Mouse (Mus musculus): ENCODE data around the gene Adra2a. TPM values are rescaled to one million over a fixed set of nuclear protein-coding genes. Genes with fewer than 3 reads are reported as not detected.

The Adra2a gene
- 0.48 and 0.78 TPM in 2 replicates for polyA plus RNA-seq (2014; fragmentation: Nextera tagmentation; extraction: Ambion mirVana)

DNA sequence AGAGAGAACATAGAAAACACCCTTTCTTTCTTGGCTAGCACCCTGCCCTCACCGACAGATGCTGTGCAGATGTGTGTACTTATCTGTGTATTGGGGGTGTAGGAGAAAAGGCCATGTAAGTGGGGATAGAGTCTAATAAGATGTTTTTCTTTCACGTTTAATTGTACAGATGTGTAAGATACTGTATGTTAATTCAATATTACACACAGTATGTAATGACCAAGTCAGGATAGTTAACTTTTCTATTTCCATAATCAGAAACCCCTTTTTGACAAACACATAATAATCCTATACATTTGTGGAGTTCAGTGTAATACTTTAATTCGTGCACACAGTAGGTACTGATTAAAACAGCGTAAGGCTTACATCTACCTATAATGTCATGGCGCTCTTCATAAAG lies at the start of gene Adra2a:
TSS of gene Adra2a (plus strand) at position 301 of the 400 bp plus-strand sequence.
- H3K36me3 ChIP-seq (ENCODE audit: control insufficient read depth, insufficient read depth, low read length) = no peaks in the 10 kb centered on the region
- no peak for ATAC-seq (ENCODE audit: insufficient number of reproducible peaks, insufficient read depth, low FRiP score, low read depth)
- peaks cover 32% of the 10 kb centered on the region for H3K4me1 ChIP-seq (ENCODE audit: control insufficient read depth, insufficient read depth, low read length)
- peak within 1 kb of the TSS; percentile 22; the same call in 1 of the 2 replicates for H3K9ac ChIP-seq (replicated peaks; ENCODE audit: low read depth, low read length)
- peak within 1 kb of the TSS; percentile 55 for H3K4me3 ChIP-seq (ENCODE audit: low read depth, low read length)
- H3K9me3 ChIP-seq (ENCODE audit: control insufficient read depth, low read depth, low read length) = no peaks in the 10 kb centered on the region
- no peak within 1 kb of the TSS; the same call in 1 of the 2 replicates for H3K27ac ChIP-seq (ENCODE audit: low read length)
- H3K27me3 ChIP-seq (ENCODE audit: control insufficient read depth, insufficient read depth, low read length) = peaks cover 8% of the 10 kb centered on the region; the same call in 1 of the 2 replicates
- 67% methylated on average over 5 of the region's 5 CpGs for WGBS
- peak within 1 kb of the TSS; percentile 99 for H3K4me2 ChIP-seq (replicated peaks; ENCODE audit: low read depth, low read length)

DNA sequence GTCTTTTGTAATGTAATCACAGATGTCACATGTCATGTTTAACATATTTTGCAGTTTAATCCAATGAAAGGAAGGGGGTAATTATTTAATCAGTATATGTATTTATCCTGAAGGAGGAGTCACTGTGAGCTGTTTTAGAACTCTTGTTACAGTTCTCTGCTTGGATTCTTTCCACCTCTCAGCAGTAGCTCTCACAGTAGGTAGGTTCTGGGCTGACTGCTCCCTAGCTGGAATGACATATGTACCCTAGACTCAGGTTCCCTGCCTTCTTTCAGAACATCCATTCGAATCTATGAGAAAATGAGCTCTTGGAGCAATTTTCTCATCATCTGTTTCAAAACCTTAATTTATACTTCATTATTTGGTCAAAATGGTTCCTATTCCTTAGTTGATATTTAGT lies 49.7 kb upstream of the Adra2a start:
- Histone ChIP-seq H3K4me1 (ENCODE audit: control insufficient read depth, insufficient read depth, low read length) (no peaks in the 10 kb centered on the region), H3K9me3 (ENCODE audit: control insufficient read depth, low read depth, low read length) (no peaks in the 10 kb centered on the region), H3K4me2 (replicated peaks; ENCODE audit: low read depth, low read length) (no peak overlapping the region), H3K36me3 (ENCODE audit: control insufficient read depth, insufficient read depth, low read length) (no peaks in the 10 kb centered on the region; the same call in 1 of the 2 replicates), H3K9ac (replicated peaks; ENCODE audit: low read depth, low read length) (no peak overlapping the region), H3K4me3 (ENCODE audit: low read depth, low read length) (no peak overlapping the region), H3K27me3 (ENCODE audit: control insufficient read depth, insufficient read depth, low read length) (no peaks in the 10 kb centered on the region), H3K27ac (ENCODE audit: low read length) (no peak overlapping the region)
- ATAC-seq (ENCODE audit: insufficient number of reproducible peaks, insufficient read depth, low FRiP score, low read depth) = no peak
- 78% methylated on average over 1 of the region's 1 CpGs for WGBS

DNA sequence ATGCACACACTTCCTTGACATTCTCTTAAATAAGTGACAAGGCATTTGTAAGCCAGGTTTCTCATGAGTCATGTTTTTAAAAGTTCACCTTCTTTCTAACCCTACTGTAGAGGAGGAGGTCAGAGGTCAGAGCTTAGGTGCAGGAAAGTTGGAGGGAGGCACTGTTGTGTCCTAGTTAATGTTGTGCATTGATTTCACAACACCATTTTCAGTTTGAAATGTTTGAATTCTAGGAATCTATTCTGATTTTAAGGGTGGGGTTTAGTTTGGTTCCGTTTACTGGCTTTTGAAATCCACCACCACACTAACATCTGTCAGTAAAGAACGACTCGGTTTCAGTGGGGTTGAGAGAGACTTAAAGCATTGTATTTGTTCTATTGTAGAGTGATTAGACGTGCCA lies 33.0 kb upstream of the Adra2a start:
- H3K27ac ChIP-seq (ENCODE audit: low read length) = no peak overlapping the region
- no peak overlapping the region for H3K9ac ChIP-seq (replicated peaks; ENCODE audit: low read depth, low read length)
- no peak for ATAC-seq (ENCODE audit: insufficient number of reproducible peaks, insufficient read depth, low FRiP score, low read depth)
- no peak overlapping the region for H3K4me3 ChIP-seq (ENCODE audit: low read depth, low read length)
- no peak overlapping the region for H3K4me2 ChIP-seq (replicated peaks; ENCODE audit: low read depth, low read length)
- 75% methylated on average over 4 of the region's 4 CpGs for WGBS
- 0 out of 2 replicates have a peak, but pooled peaks cover 5% of the 10 kb centered on the region for H3K4me1 ChIP-seq (ENCODE audit: control insufficient read depth, insufficient read depth, low read length)
- no peaks in the 10 kb centered on the region for H3K9me3 ChIP-seq (ENCODE audit: control insufficient read depth, low read depth, low read length)
- H3K36me3 ChIP-seq (ENCODE audit: control insufficient read depth, insufficient read depth, low read length) = no peaks in the 10 kb centered on the region
- H3K27me3 ChIP-seq (ENCODE audit: control insufficient read depth, insufficient read depth, low read length) = no peaks in the 10 kb centered on the region

DNA sequence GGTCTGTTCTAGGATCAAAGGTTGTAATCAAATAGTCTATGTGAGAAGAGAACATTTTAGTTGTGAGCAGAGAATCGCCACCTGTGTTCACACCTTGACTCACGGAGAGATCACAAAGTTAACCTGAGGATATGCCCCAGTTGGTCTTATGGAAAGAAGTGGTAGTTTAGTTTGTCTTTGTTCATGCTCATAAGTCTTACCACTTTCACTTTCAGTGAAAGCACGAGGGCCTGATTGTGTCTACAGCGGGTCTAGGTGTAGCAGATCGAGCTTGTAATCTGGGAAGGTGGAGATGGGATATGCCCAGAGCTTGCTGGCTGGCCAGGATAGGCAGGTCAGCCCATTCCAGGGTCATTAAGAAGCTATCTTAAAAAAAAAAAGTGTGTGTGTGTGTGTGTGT lies 29.0 kb upstream of the Adra2a start:
- 95% methylated on average over 5 of the region's 5 CpGs for WGBS
- no peak overlapping the region for H3K27ac ChIP-seq (ENCODE audit: low read length)
- no peak overlapping the region for H3K4me3 ChIP-seq (ENCODE audit: low read depth, low read length)
- H3K4me2 ChIP-seq (replicated peaks; ENCODE audit: low read depth, low read length) = no peak overlapping the region
- no peak overlapping the region for H3K9ac ChIP-seq (replicated peaks; ENCODE audit: low read depth, low read length)
- no peaks in the 10 kb centered on the region for H3K36me3 ChIP-seq (ENCODE audit: control insufficient read depth, insufficient read depth, low read length)
- H3K27me3 ChIP-seq (ENCODE audit: control insufficient read depth, insufficient read depth, low read length) = no peaks in the 10 kb centered on the region
- no peaks in the 10 kb centered on the region for H3K9me3 ChIP-seq (ENCODE audit: control insufficient read depth, low read depth, low read length)
- no peak for ATAC-seq (ENCODE audit: insufficient number of reproducible peaks, insufficient read depth, low FRiP score, low read depth)
- 0 out of 2 replicates have a peak, but pooled peaks cover 5% of the 10 kb centered on the region for H3K4me1 ChIP-seq (ENCODE audit: control insufficient read depth, insufficient read depth, low read length)

DNA sequence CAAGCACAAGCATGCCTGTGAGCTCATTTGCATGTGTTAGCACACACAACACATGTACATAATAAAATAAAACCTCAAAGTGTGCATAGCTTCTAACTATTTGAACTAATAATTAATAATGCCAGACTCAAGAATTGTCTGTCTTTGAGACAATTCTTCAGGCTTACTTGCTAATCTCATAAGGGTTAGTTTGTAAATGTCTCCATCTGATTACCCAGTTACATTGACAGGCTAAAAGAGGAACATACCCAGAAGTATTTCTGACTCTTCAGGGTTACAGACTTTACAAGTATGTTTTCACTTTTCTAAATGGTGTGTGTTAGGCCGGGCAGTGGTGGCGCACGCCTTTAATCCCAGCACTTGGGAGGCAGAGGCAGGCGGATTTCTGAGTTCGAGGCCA lies 28.4 kb upstream of the Adra2a start:
- WGBS = 92% methylated on average over 5 of the region's 5 CpGs
- Histone ChIP-seq H3K4me2 (replicated peaks; ENCODE audit: low read depth, low read length) (no peak overlapping the region), H3K27ac (ENCODE audit: low read length) (no peak overlapping the region), H3K36me3 (ENCODE audit: control insufficient read depth, insufficient read depth, low read length) (no peaks in the 10 kb centered on the region), H3K9ac (replicated peaks; ENCODE audit: low read depth, low read length) (no peak overlapping the region), H3K27me3 (ENCODE audit: control insufficient read depth, insufficient read depth, low read length) (no peaks in the 10 kb centered on the region), H3K9me3 (ENCODE audit: control insufficient read depth, low read depth, low read length) (no peaks in the 10 kb centered on the region), H3K4me3 (ENCODE audit: low read depth, low read length) (no peak overlapping the region), H3K4me1 (ENCODE audit: control insufficient read depth, insufficient read depth, low read length) (0 out of 2 replicates have a peak, but pooled peaks cover 5% of the 10 kb centered on the region)
- no peak for ATAC-seq (ENCODE audit: insufficient number of reproducible peaks, insufficient read depth, low FRiP score, low read depth)

DNA sequence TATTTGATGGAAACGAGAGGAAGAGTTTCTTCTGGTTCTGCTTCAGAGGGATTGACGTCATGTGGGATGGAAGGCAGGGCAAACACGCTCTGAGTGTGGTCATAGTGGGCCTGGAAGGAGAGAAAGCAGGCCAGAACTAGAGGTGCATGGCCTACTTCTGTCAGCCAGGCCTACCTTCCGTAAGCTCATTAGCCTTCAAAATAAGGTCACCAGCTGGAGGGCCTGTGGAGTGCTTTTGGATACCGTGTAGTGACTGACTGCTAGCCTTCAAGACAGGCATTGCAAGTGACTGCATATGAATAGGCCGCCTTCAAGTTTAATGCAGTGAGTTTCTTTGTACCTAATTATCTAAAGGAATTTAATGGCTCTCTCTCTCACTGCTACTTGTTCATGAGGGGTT lies 8.9 kb upstream of the Adra2a start:
- Histone ChIP-seq H3K4me3 (ENCODE audit: low read depth, low read length) (no peak overlapping the region), H3K27me3 (ENCODE audit: control insufficient read depth, insufficient read depth, low read length) (no peaks in the 10 kb centered on the region), H3K4me1 (ENCODE audit: control insufficient read depth, insufficient read depth, low read length) (no peaks in the 10 kb centered on the region), H3K4me2 (replicated peaks; ENCODE audit: low read depth, low read length) (no peak overlapping the region), H3K9me3 (ENCODE audit: control insufficient read depth, low read depth, low read length) (no peaks in the 10 kb centered on the region), H3K36me3 (ENCODE audit: control insufficient read depth, insufficient read depth, low read length) (peaks cover 13% of the 10 kb centered on the region; the same call in 1 of the 2 replicates), H3K9ac (replicated peaks; ENCODE audit: low read depth, low read length) (no peak overlapping the region), H3K27ac (ENCODE audit: low read length) (no peak overlapping the region)
- 87% methylated on average over 6 of the region's 6 CpGs for WGBS
- no peak for ATAC-seq (ENCODE audit: insufficient number of reproducible peaks, insufficient read depth, low FRiP score, low read depth)

DNA sequence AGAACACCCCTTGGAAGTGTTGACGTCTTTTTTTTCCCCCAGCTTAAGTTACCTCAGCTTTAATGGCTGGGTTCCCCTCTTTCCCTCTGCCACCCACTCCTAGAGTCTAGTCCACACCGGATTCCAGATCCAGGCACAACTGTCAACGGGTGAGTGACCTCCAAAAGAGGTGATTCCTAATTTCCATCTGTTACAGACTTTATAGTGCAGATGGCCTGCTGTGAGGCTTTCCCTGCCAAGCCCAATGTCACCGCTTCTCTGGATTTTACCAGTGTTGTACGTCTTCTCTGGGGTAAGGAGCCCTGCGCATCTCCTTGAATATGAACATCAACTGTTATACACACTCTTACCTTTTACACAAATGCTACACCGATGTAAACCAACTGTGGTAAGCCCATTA lies 4.5 kb upstream of the Adra2a start:
- peaks cover under 1% of the 10 kb centered on the region; the same call in 1 of the 2 replicates for H3K36me3 ChIP-seq (ENCODE audit: control insufficient read depth, insufficient read depth, low read length)
- no peaks in the 10 kb centered on the region for H3K9me3 ChIP-seq (ENCODE audit: control insufficient read depth, low read depth, low read length)
- no peak overlapping the region for H3K9ac ChIP-seq (replicated peaks; ENCODE audit: low read depth, low read length)
- ATAC-seq (ENCODE audit: insufficient number of reproducible peaks, insufficient read depth, low FRiP score, low read depth) = no peak
- no peak overlapping the region for H3K27ac ChIP-seq (ENCODE audit: low read length)
- 75% methylated on average over 7 of the region's 7 CpGs for WGBS
- no peaks in the 10 kb centered on the region for H3K4me1 ChIP-seq (ENCODE audit: control insufficient read depth, insufficient read depth, low read length)
- no peaks in the 10 kb centered on the region for H3K27me3 ChIP-seq (ENCODE audit: control insufficient read depth, insufficient read depth, low read length)
- no peak overlapping the region for H3K4me3 ChIP-seq (ENCODE audit: low read depth, low read length)
- no peak overlapping the region for H3K4me2 ChIP-seq (replicated peaks; ENCODE audit: low read depth, low read length)

DNA sequence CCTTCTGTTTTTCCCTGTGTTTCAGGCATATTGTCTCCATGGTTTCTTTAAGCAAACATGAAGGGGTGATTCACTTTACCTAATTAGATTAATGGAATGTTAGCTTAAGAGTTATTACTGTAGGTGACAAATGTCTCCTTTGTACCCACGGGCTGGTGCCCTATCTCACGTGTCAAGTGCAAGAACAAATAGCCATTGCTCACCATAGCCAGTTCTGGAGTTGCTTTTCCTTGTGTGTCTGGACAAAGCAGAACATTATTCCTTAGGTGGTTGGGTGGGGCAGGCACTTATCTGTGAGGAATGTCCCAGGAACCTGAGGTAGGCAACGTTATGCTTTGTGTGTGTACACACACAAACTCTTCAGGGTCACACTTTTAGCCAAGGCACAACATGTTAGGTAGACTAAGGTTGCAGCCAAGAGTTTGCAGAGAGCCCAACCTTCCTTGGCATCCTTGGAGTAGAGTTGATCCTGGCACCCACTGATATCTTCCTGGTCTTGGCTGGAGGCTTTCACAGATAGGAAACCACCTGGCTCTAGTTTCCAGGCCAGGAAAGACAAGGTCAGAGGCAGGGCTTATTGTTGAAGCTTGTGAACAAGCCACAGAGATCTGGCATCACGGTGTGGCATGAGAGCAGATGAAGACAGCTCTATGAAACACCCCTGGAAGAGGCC lies 3.5 kb upstream of the Adra2a start:
- peak; percentile 51; the same call in 1 of the 2 replicates for ATAC-seq (ENCODE audit: insufficient number of reproducible peaks, insufficient read depth, low FRiP score, low read depth)
- Histone ChIP-seq H3K36me3 (ENCODE audit: control insufficient read depth, insufficient read depth, low read length) (no peaks in the 10 kb centered on the region), H3K4me3 (ENCODE audit: low read depth, low read length) (no peak overlapping the region), H3K9ac (replicated peaks; ENCODE audit: low read depth, low read length) (no peak overlapping the region), H3K4me1 (ENCODE audit: control insufficient read depth, insufficient read depth, low read length) (peaks cover 6% of the 10 kb centered on the region; the same call in 1 of the 2 replicates), H3K9me3 (ENCODE audit: control insufficient read depth, low read depth, low read length) (no peaks in the 10 kb centered on the region), H3K4me2 (replicated peaks; ENCODE audit: low read depth, low read length) (no peak overlapping the region), H3K27me3 (ENCODE audit: control insufficient read depth, insufficient read depth, low read length) (no peaks in the 10 kb centered on the region), H3K27ac (ENCODE audit: low read length) (peak overlapping the region; percentile 61)
- WGBS = 42% methylated on average over 4 of the region's 4 CpGs

DNA sequence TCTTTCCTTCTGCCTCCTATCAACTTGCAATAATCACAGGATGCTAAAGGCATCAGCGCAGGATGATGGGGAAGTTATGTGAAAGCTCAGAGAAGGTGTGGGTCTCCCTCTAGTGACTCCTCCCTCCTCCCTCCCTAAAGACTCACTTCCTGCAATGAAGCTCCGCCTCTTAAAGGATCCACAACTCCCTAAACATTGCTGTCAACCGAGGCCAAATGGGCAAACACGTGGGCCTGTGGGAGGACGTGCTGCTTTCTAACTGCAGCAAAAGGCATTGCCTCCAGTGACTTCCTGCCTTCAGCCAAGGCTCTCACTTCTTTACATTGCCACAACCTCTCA lies 3.0 kb upstream of the Adra2a start:
- H3K4me1 ChIP-seq (ENCODE audit: control insufficient read depth, insufficient read depth, low read length) = peaks cover 10% of the 10 kb centered on the region; the same call in 1 of the 2 replicates
- ATAC-seq (ENCODE audit: insufficient number of reproducible peaks, insufficient read depth, low FRiP score, low read depth) = no peak
- peak overlapping the region; percentile 61 for H3K27ac ChIP-seq (ENCODE audit: low read length)
- no peaks in the 10 kb centered on the region for H3K9me3 ChIP-seq (ENCODE audit: control insufficient read depth, low read depth, low read length)
- H3K4me2 ChIP-seq (replicated peaks; ENCODE audit: low read depth, low read length) = no peak overlapping the region
- 24% methylated on average over 5 of the region's 5 CpGs for WGBS
- no peaks in the 10 kb centered on the region for H3K36me3 ChIP-seq (ENCODE audit: control insufficient read depth, insufficient read depth, low read length)
- H3K27me3 ChIP-seq (ENCODE audit: control insufficient read depth, insufficient read depth, low read length) = 0 out of 2 replicates have a peak, but pooled peaks cover under 1% of the 10 kb centered on the region
- H3K9ac ChIP-seq (replicated peaks; ENCODE audit: low read depth, low read length) = no peak overlapping the region
- H3K4me3 ChIP-seq (ENCODE audit: low read depth, low read length) = no peak overlapping the region
